Mouse (Mus musculus) heart, adult 2 months (tissue): ENCODE results near the gene Hoxb8.

ENCODE experiments used
- CTCF ChIP-seq: fragments of 200-600 bp; IDR thresholded peaks from 2 replicates; pipeline ENCODE4 v1.8.1; 2022; ENCODE audit warnings: antibody characterized with exemption, mild to moderate bottlenecking, moderate library complexity
- EP300 ChIP-seq: fragments of 200-500 bp; IDR thresholded peaks from 2 replicates; pipeline ENCODE4 v1.6.1; 2011; ENCODE audit warnings: low read depth, low read length, control low read depth; ENCODE audit not compliant: insufficient read depth
- POLR2A ChIP-seq: fragments of 200-500 bp; IDR thresholded peaks from 2 replicates; pipeline ENCODE4 v1.6.1; 2011; ENCODE audit warnings: mild to moderate bottlenecking, low read depth, low read length, control low read depth; ENCODE audit not compliant: insufficient read depth

DNA sequence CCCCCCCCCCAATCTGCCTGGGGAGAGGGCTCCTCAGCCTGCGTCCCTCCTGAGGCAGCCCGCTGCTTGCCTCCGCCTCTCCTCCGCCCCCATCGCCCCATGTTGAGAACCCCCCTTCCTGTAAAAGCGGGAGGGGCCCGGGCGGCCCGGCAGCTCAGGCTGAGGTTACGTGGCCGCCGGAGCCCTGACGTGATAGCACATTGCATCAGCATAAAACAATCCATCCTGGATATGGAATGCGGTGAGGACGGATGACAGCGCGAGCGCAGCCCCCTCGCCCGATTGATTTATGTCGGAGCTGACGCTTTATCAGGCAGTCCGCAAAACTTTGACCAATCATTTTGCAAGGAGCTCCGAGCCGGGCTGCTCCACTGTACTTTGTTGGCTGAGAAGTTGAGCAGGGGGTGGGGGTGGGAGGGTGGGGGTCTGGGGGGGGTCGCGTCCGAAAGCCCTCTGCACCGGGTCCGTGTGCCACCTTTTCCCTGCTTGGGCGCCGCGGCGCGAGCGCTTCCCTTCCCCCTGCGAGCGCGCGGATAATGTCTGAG, 10.6 kb upstream of the Hoxb8 start, which contains the start of gene Hoxb9:
- TF ChIP-seq CTCF (no peak), POLR2A (no peak), EP300 (no peak)
